Mouse (Mus musculus) heart, embryonic 14.5 days (tissue): ENCODE measurements around the gene Ankrd35. TPM values are rescaled to one million over a fixed set of nuclear protein-coding genes. Genes with fewer than 3 reads are reported as not detected.
A peak's percentile ranks its signal among the peaks of the same experiment; 100 is the strongest.

ENCODE experiments used
- ATAC-seq: fragments of 200-750 bp; cut with Nextera tagmentation; 2 replicates; pipeline ENCODE4 v1.8.0; 2017; ENCODE audit warnings: low read depth, moderate TSS enrichment; ENCODE audit not compliant: insufficient number of reproducible peaks, insufficient read depth, low FRiP score
- H3K27ac ChIP-seq, 2 experiments: fragments of 200-500 bp in 1 of 2; fragments of 300-500 bp in 1 of 2; sonication (generic) in 1 of 2; replicated peaks in 1 of 2; 2 replicates each; pipeline ENCODE4 v1.5.1; 2012 to 2014; ENCODE audit warnings: low read depth in 2 of 2, low read length in 2 of 2, control low read depth in 1 of 2, mild to moderate bottlenecking in 1 of 2, mixed read lengths in 1 of 2; ENCODE audit not compliant: control insufficient read depth in 1 of 2, insufficient read depth in 1 of 2
- H3K27me3 ChIP-seq: fragments of 300-500 bp; sonication (generic); 2 replicates; pipeline ENCODE4 v1.6.1; 2014; ENCODE audit warnings: mild to moderate bottlenecking, low read length, control low read depth; ENCODE audit not compliant: control insufficient read depth, insufficient read depth
- H3K36me3 ChIP-seq: fragments of 300-500 bp; sonication (generic); 2 replicates; pipeline ENCODE4 v1.6.1; 2014; ENCODE audit warnings: mild to moderate bottlenecking, control low read depth, low read length, mixed read lengths; ENCODE audit not compliant: control insufficient read depth, insufficient read depth
- H3K4me1 ChIP-seq, 2 experiments: fragments of 200-500 bp in 1 of 2; fragments of 300-500 bp in 1 of 2; sonication (generic) in 1 of 2; 2 replicates each; pipeline ENCODE4 v1.6.1; 2012 to 2014; ENCODE audit warnings: low read length in 2 of 2, control low read depth in 1 of 2, mixed read lengths in 1 of 2; ENCODE audit not compliant: control insufficient read depth in 2 of 2, insufficient read depth in 2 of 2
- H3K4me2 ChIP-seq: fragments of 300-500 bp; sonication (generic); 2 replicates; pipeline ENCODE4 v1.6.1; 2014; ENCODE audit warnings: mild to moderate bottlenecking, low read length
- H3K4me3 ChIP-seq, 2 experiments: fragments of 200-500 bp in 1 of 2; fragments of 300-500 bp in 1 of 2; sonication (generic) in 1 of 2; 2 replicates each; pipeline ENCODE4 v1.5.1; 2012 to 2014; ENCODE audit warnings: low read length in 2 of 2, mild to moderate bottlenecking in 2 of 2, control low read depth in 1 of 2, low read depth in 1 of 2, moderate library complexity in 1 of 2; ENCODE audit not compliant: control insufficient read depth in 1 of 2, insufficient read depth in 1 of 2
- H3K9ac ChIP-seq: fragments of 300-500 bp; sonication (generic); 2 replicates; pipeline ENCODE4 v1.6.1; 2014; ENCODE audit warnings: mild to moderate bottlenecking, low read length
- H3K9me3 ChIP-seq: fragments of 300-500 bp; sonication (generic); 2 replicates; pipeline ENCODE4 v1.6.1; 2016; ENCODE audit warnings: low read length, control low read depth; ENCODE audit not compliant: control insufficient read depth
- WGBS: fragments of 180-500 bp; shearing (Covaris S2); extraction: QIAGEN DNeasy Blood & Tissue Kit; methylation state at CpG from one replicate; pipeline ENCODE4 v1.1.7; 2014; 5-methylcytosine and 5-hydroxymethylcytosine counted together
- polyA plus RNA-seq: library from polyadenylated mRNA; unstranded; fragments of >200 nt; fragmentation: Nextera tagmentation; extraction: Ambion mirVana; gene quantifications from 2 replicates; pipeline ENCODE4 v1.2.1, GENCODE M21; 2014

Gene Ankrd35
- polyA plus RNA-seq, 1 experiment from 2014 or later, result 0.23 TPM

DNA sequence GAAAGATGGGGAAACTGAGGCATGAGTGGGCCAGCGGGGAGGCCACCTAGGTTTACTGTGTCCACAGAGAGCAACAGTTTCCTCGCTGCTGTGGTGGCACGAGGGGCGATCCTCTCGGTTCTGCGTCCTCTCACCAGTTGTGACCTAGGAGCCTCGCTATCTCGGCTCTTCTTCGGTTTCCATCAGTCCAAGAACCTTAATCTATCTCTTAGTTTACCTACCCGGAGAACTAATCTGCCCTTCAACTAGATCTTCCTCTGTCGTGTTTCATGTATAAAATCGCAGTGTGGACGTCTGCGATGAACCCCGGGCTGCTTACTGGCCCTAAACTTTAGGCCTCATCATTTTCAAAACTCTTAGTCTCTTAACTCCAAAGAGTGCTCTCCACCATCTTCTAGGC, 34.0 kb upstream of the Ankrd35 start:
- peaks cover 68% of the 10 kb centered on the region for H3K36me3 ChIP-seq
- H3K27me3 ChIP-seq, result no peaks in the 10 kb centered on the region
- H3K27ac ChIP-seq, result peak overlapping the region in 1 of 2 experiments; percentile 82; a peak in 2 of 4 replicates
- no peak for ATAC-seq
- peaks cover 3 to 18% of the 10 kb centered on the region in 2 experiments; a peak in 3 of 4 replicates for H3K4me1 ChIP-seq
- H3K4me3 ChIP-seq, result peak overlapping the region; percentile 79 to 86
- WGBS, result 9% methylated on average over 15 of the region's 15 CpGs
- peak overlapping the region; percentile 89 for H3K4me2 ChIP-seq
- peak overlapping the region; percentile 95 for H3K9ac ChIP-seq
- H3K9me3 ChIP-seq, result no peaks in the 10 kb centered on the region

DNA sequence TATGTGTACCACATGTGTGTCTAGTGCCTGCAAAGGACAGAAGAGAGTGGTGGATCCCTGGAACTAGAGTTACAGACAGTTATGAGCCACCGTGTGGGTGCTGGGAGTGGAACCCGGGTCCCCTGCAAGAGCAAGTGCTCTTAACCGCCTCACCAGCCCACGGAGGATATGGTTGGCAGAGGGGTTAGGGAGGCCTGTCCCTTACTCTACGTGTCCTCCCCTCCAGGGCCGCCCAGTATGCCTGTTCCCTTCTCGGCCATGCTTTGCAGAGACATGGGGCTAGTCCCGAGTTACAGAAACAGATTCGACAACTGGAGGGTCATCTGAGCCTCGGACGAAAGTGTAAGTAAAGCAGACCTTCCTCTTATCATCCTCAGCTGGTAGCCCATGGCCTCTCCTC, 33.5 kb upstream of the Ankrd35 start:
- Histone ChIP-seq H3K4me1 (peaks cover 3 to 13% of the 10 kb centered on the region in 2 experiments; a peak in 3 of 4 replicates), H3K9me3 (no peaks in the 10 kb centered on the region), H3K4me3 (peak overlapping the region; percentile 79 to 86; a peak in 3 of 4 replicates), H3K27me3 (no peaks in the 10 kb centered on the region), H3K9ac (peak overlapping the region; percentile 95), H3K36me3 (peaks cover 65% of the 10 kb centered on the region), H3K4me2 (peak overlapping the region; percentile 89), H3K27ac (no peak overlapping the region)
- ATAC-seq, result no peak
- 61% methylated on average over 11 of the region's 11 CpGs for WGBS

DNA sequence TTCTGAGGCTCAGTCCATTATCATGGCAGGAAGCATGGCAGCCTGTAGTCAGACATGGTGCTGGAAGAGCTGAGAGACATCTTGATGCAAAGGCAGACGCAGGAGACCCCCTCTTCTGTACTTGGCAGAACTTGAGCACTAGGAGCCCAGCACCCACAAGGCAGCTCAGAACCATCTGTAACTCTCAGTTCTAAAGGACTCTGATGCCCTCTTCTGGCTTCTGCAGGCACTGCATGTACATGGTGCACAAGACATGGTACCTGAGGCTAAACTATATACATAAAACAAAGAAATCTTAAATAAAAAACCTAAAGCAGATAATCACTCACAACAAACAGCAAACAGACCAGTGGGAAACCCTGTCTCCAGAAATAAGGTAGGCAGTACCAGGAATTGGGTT, 30.7 kb upstream of the Ankrd35 start:
- WGBS, result 92% methylated on average over 1 of the region's 1 CpGs
- H3K4me1 ChIP-seq, result peaks cover 3 to 13% of the 10 kb centered on the region in 2 experiments; a peak in 3 of 4 replicates

DNA sequence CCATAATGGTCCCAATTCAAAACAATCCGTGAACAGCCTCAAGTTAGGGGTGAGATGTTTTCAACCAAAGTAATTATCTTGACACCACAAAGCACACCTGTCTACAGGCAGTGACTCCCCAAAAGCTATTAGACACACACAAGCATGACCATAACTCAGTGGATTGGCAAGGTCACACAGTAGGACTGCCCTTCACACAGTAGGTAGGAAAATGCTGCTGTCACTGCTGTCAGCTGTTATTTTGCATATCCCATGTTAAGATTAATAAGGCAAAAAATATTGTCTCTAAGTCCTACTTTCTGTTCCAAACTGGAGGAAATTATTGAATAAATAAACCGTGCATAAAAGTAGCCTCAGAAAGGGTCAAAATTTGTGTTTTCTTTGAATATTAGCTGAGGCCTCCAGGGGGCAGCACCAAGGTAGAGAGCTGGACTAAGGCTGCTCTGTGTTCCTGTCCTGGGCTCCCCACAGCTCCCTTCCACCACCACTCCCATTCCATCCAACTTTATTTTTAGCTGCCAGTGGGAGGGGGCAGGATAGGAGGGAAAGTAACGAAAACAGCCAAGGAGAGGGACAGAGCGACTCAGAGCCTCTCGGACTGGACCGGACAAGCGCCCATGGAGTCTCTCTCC, 24.8 kb upstream of the Ankrd35 start, which contains the start of gene Itga10:
TSS of gene Itga10 (plus strand) at position 567 of the 632 bp plus-strand sequence.
- Histone ChIP-seq H3K4me1 (peaks cover 3 to 11% of the 10 kb centered on the region in 2 experiments; a peak in 3 of 4 replicates), H3K36me3 (peaks cover 38% of the 10 kb centered on the region), H3K27ac (no peak within 1 kb of the TSS), H3K9me3 (no peaks in the 10 kb centered on the region), H3K9ac (peak within 1 kb of the TSS; percentile 22; the same call in 1 of the 2 replicates), H3K4me3 (peak within 1 kb of the TSS in 1 of 2 experiments; percentile 4; a peak in 1 of 4 replicates), H3K27me3 (no peaks in the 10 kb centered on the region), H3K4me2 (peak within 1 kb of the TSS; percentile 36)
- ATAC-seq, result no peak
- WGBS, result 34% methylated on average over 7 of the region's 7 CpGs

More for the DNA sequence above, 30.7 kb upstream of the Ankrd35 start:
- no peak overlapping the region for H3K4me2 ChIP-seq
- H3K4me3 ChIP-seq, result no peak overlapping the region
- no peak overlapping the region for H3K27ac ChIP-seq
- no peaks in the 10 kb centered on the region for H3K9me3 ChIP-seq
- peaks cover 62% of the 10 kb centered on the region for H3K36me3 ChIP-seq
- H3K27me3 ChIP-seq, result no peaks in the 10 kb centered on the region
- H3K9ac ChIP-seq, result no peak overlapping the region
- no peak for ATAC-seq

DNA sequence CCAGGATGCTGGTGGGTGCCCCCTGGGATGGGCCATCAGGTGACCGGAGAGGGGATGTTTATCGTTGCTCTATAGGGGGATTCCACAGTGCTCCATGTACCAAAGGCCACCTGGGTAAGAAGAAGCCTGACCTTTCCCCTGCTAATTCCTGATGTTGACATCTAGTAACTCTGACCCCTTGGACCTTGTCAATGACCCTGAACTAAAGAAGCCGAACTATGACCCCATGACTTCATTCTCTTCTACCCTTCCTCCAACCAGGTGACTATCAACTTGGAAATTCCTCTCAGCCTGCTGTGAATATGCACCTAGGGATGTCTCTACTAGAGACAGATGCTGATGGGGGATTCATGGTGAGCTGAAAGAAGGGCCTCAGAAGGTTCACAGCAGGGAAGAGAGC, 22.6 kb upstream of the Ankrd35 start:
- 87% methylated on average over 3 of the region's 3 CpGs for WGBS
- Histone ChIP-seq H3K36me3 (peaks cover 23% of the 10 kb centered on the region), H3K27me3 (no peaks in the 10 kb centered on the region), H3K4me2 (no peak overlapping the region), H3K4me3 (no peak overlapping the region), H3K9ac (no peak overlapping the region), H3K27ac (no peak overlapping the region), H3K9me3 (no peaks in the 10 kb centered on the region), H3K4me1 (peaks cover 3 to 11% of the 10 kb centered on the region in 2 experiments; a peak in 3 of 4 replicates)
- ATAC-seq, result no peak

DNA sequence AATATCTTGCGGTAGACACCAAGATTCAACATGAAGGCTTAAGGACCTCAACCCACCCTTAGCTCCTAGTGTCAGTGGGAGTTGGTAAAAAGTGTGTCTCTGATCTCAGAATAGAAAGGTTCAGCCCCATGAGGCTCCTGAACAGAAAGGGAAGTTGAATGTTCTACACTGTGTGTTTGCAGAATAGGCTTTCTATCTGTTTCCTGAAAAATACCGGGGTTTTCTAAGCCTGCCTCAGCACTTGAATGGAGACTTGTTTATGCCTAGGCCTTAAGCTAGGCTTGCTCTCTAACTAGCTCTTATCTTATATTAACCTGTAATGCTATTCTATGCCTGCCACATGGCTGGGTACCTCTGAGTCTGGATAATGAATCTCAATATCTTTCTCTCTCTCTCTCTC, 9.0 kb upstream of the Ankrd35 start:
- WGBS, result 80% methylated on average over 2 of the region's 2 CpGs
- H3K9me3 ChIP-seq, result no peaks in the 10 kb centered on the region

DNA sequence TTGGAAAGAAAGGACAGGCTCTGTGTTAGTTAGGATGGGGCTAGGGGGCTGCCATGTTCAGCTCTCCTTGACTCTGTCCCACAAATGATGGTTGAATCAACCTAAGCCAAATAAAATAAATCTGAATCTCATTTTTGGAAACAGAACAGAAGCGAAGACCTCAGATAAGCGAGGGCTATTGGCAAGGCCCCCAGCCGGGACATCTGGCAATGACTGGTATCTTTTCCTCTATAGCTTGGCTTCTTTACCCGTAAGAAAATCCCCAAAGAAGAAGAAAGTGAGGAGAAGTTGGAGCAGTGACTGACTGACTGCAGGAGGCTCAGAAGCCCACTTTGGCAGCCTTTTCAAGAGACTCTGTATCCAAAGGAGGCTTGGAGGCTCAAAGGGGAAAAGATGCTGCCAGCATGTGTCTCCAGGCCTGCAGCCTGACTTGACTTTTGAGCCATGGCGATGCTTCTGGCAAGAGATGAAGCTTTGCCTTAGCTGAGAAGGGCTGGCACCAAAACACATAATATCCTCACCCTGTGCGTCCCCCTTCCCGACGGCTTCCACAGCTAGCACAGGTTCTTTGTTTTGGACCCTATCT, 7.1 kb upstream of the Ankrd35 start:
- 43% methylated on average over 8 of the region's 8 CpGs for WGBS
- Histone ChIP-seq H3K4me3 (0 out of 4 replicates have a peak overlapping the region, but pooled peaks of 1 of the 2 experiments have one; percentile 29), H3K36me3 (no peaks in the 10 kb centered on the region), H3K27ac (0 out of 4 replicates have a peak overlapping the region, but pooled peaks of 1 of the 2 experiments have one; percentile 19), H3K9me3 (no peaks in the 10 kb centered on the region), H3K4me2 (peak overlapping the region; percentile 74), H3K9ac (no peak overlapping the region), H3K27me3 (no peaks in the 10 kb centered on the region), H3K4me1 (peaks cover 7 to 9% of the 10 kb centered on the region in 2 experiments; a peak in 2 of 4 replicates)
- ATAC-seq, result no peak

More for the DNA sequence above, 9.0 kb upstream of the Ankrd35 start:
- H3K4me3 ChIP-seq, result no peak overlapping the region
- H3K4me2 ChIP-seq, result no peak overlapping the region
- no peak overlapping the region for H3K27ac ChIP-seq
- H3K4me1 ChIP-seq, result peaks cover 7 to 9% of the 10 kb centered on the region in 2 experiments; a peak in 2 of 4 replicates
- no peak overlapping the region for H3K9ac ChIP-seq
- H3K27me3 ChIP-seq, result no peaks in the 10 kb centered on the region
- no peak for ATAC-seq
- H3K36me3 ChIP-seq, result no peaks in the 10 kb centered on the region
